Mouse (Mus musculus): ENCODE data around the gene Col5a3. TPM values are rescaled to one million over a fixed set of nuclear protein-coding genes. Genes with fewer than 3 reads are reported as not detected.
A peak's percentile ranks its signal among the peaks of the same experiment; 100 is the strongest.

Col5a3 gene
- 68.7 and 71.7 TPM in 2 replicates for polyA plus RNA-seq (2011; ENCODE audit: insufficient read length, low read depth, missing spikeins)

- Histone ChIP-seq H3K4me3 (ENCODE audit: insufficient read depth, low read length) (peak within 1 kb of the TSS; percentile 38), H3K27ac (ENCODE audit: insufficient read depth, low read length) (no peak within 1 kb of the TSS), H3K4me1 (ENCODE audit: control insufficient read depth, insufficient read depth, low read length) (0 out of 2 replicates have a peak, but pooled peaks cover 5% of the 10 kb centered on the region)
- TF ChIP-seq CTCF (IDR thresholded peaks at IDR 0.05; ENCODE audit: borderline replicate concordance, insufficient read depth, low read length) (no peak), POLR2A (IDR thresholded peaks at IDR 0.05; ENCODE audit: low read depth, low read length) (peak; percentile 78)
These were observed at the start of gene Col5a3 for GRCm38 (mm10) chr9:20814521-20815272. Gene Col5a3, minus strand, starts transcription at chr9:20815067.

- no peak overlapping the region for H3K4me3 ChIP-seq (ENCODE audit: insufficient read depth, low read length)
- no peak overlapping the region for H3K27ac ChIP-seq (ENCODE audit: insufficient read depth, low read length)
- TF ChIP-seq CTCF (IDR thresholded peaks at IDR 0.05; ENCODE audit: borderline replicate concordance, insufficient read depth, low read length) = no peak
- TF ChIP-seq POLR2A (IDR thresholded peaks at IDR 0.05; ENCODE audit: low read depth, low read length) = no peak
- H3K4me1 ChIP-seq (ENCODE audit: control insufficient read depth, insufficient read depth, low read length) = no peaks in the 10 kb centered on the region; the same call in 1 of the 2 replicates
These were observed 47.4 kb upstream of the Col5a3 start for GRCm38 (mm10) chr9:20862225-20862624.

DNA sequence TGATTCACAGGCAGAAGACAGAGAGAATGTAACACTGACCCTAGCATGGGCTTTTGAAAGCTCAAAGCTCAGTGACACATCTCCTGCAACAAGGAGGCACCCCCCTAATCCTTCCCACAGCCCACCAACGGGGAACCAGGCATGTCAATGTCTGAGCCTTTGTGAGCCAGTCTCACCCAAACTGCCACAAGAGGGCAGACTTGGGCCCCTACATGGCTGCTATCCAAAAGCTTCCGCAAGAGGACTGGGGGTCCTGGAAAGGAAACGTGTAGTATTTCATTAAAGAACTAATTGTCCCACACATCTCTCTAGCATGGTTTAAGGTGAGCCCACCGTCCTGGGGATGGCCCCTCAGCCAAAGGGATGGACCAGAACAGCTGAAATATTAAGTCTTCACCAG lies 47.0 kb upstream of the Col5a3 start:
- Histone ChIP-seq H3K4me3 (ENCODE audit: insufficient read depth, low read length) (no peak overlapping the region), H3K27ac (ENCODE audit: insufficient read depth, low read length) (peak overlapping the region; percentile 15; the same call in 1 of the 2 replicates), H3K4me1 (ENCODE audit: control insufficient read depth, insufficient read depth, low read length) (no peaks in the 10 kb centered on the region; the same call in 1 of the 2 replicates)
- peak; percentile 7; the same call in 1 of the 2 replicates for TF ChIP-seq CTCF (IDR thresholded peaks at IDR 0.05; ENCODE audit: borderline replicate concordance, insufficient read depth, low read length)
- TF ChIP-seq POLR2A (IDR thresholded peaks at IDR 0.05; ENCODE audit: low read depth, low read length) = no peak

- H3K4me3 ChIP-seq (ENCODE audit: insufficient read depth, low read length) = no peak overlapping the region
- no peaks in the 10 kb centered on the region; the same call in 1 of the 2 replicates for H3K4me1 ChIP-seq (ENCODE audit: control insufficient read depth, insufficient read depth, low read length)
- TF ChIP-seq POLR2A (IDR thresholded peaks at IDR 0.05; ENCODE audit: low read depth, low read length) = no peak
- no peak for TF ChIP-seq CTCF (IDR thresholded peaks at IDR 0.05; ENCODE audit: borderline replicate concordance, insufficient read depth, low read length)
- no peak overlapping the region for H3K27ac ChIP-seq (ENCODE audit: insufficient read depth, low read length)
These were observed 45.1 kb upstream of the Col5a3 start for GRCm38 (mm10) chr9:20859926-20860325.

- Histone ChIP-seq H3K4me3 (ENCODE audit: insufficient read depth, low read length) (no peak overlapping the region), H3K27ac (ENCODE audit: insufficient read depth, low read length) (no peak overlapping the region), H3K4me1 (ENCODE audit: control insufficient read depth, insufficient read depth, low read length) (no peaks in the 10 kb centered on the region; the same call in 1 of the 2 replicates)
- TF ChIP-seq CTCF (IDR thresholded peaks at IDR 0.05; ENCODE audit: borderline replicate concordance, insufficient read depth, low read length) = no peak
- TF ChIP-seq POLR2A (IDR thresholded peaks at IDR 0.05; ENCODE audit: low read depth, low read length) = no peak
These were observed 42.3 kb upstream of the Col5a3 start for GRCm38 (mm10) chr9:20857131-20857530.

GRCm38 (mm10) chr9:20850179-20850578 lies 35.3 kb upstream of the Col5a3 start:
- Histone ChIP-seq H3K4me3 (ENCODE audit: insufficient read depth, low read length) (no peak overlapping the region), H3K4me1 (ENCODE audit: control insufficient read depth, insufficient read depth, low read length) (no peaks in the 10 kb centered on the region), H3K27ac (ENCODE audit: insufficient read depth, low read length) (no peak overlapping the region)
- TF ChIP-seq POLR2A (IDR thresholded peaks at IDR 0.05; ENCODE audit: low read depth, low read length) (no peak), CTCF (IDR thresholded peaks at IDR 0.05; ENCODE audit: borderline replicate concordance, insufficient read depth, low read length) (no peak)

DNA sequence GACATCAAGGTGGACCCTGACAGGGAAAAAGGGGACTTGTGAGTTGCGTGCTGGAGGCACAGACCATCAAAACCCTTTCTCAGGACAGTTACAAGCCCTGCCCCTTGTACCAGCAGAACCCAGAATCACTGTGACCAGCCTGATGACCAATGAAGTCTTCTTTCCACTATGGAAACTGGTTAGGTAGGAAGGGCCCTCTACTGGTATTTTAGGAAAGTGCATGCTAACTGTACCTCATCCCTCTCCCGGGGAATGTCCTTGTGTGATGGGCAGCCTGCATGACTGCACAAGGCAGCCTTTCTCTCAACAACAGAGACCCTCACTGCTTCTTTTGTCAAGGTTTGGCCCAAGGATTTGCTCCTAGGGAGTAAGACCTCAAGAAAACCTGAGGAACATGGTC lies 27.8 kb upstream of the Col5a3 start:
- H3K4me1 ChIP-seq (ENCODE audit: control insufficient read depth, insufficient read depth, low read length) = no peaks in the 10 kb centered on the region
- H3K4me3 ChIP-seq (ENCODE audit: insufficient read depth, low read length) = no peak overlapping the region
- TF ChIP-seq CTCF (IDR thresholded peaks at IDR 0.05; ENCODE audit: borderline replicate concordance, insufficient read depth, low read length) (no peak), POLR2A (IDR thresholded peaks at IDR 0.05; ENCODE audit: low read depth, low read length) (no peak)
- H3K27ac ChIP-seq (ENCODE audit: insufficient read depth, low read length) = no peak overlapping the region

GRCm38 (mm10) chr9:20842211-20842610 lies 27.3 kb upstream of the Col5a3 start:
- Histone ChIP-seq H3K27ac (ENCODE audit: insufficient read depth, low read length) (no peak overlapping the region), H3K4me1 (ENCODE audit: control insufficient read depth, insufficient read depth, low read length) (no peaks in the 10 kb centered on the region), H3K4me3 (ENCODE audit: insufficient read depth, low read length) (no peak overlapping the region)
- no peak for TF ChIP-seq CTCF (IDR thresholded peaks at IDR 0.05; ENCODE audit: borderline replicate concordance, insufficient read depth, low read length)
- no peak for TF ChIP-seq POLR2A (IDR thresholded peaks at IDR 0.05; ENCODE audit: low read depth, low read length)

DNA sequence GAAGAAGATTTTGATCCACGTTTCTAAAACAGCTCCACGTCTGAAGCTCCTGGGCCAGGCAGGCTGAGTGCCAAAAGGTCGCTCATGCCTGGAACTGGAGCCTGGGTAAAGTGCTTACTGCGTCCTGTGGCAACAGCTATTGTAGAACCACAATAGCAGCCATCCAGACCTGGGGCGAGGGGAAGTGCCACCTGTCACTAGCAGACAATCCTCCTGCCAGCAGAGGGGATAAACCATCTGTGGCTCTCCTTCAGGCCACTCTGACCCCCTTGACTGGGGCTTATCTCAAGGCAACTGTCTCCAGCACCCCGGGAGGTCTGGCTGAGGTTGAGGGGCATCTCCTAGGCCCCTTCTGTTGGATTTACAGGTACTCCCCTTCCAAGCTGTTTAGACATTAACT lies 24.1 kb upstream of the Col5a3 start:
- TF ChIP-seq POLR2A (IDR thresholded peaks at IDR 0.05; ENCODE audit: low read depth, low read length) (no peak), CTCF (IDR thresholded peaks at IDR 0.05; ENCODE audit: borderline replicate concordance, insufficient read depth, low read length) (no peak)
- H3K4me1 ChIP-seq (ENCODE audit: control insufficient read depth, insufficient read depth, low read length) = no peaks in the 10 kb centered on the region
- H3K4me3 ChIP-seq (ENCODE audit: insufficient read depth, low read length) = no peak overlapping the region
- H3K27ac ChIP-seq (ENCODE audit: insufficient read depth, low read length) = no peak overlapping the region
